Mouse (Mus musculus): ENCODE measurements around the gene 6430548M08Rik. TPM values are rescaled to one million over a fixed set of nuclear protein-coding genes. Genes with fewer than 3 reads are reported as not detected.

Gene 6430548M08Rik
- total and polyA plus RNA-seq, 3 experiments, result 0.05 to 4.4 TPM; not detected in 1

DNA sequence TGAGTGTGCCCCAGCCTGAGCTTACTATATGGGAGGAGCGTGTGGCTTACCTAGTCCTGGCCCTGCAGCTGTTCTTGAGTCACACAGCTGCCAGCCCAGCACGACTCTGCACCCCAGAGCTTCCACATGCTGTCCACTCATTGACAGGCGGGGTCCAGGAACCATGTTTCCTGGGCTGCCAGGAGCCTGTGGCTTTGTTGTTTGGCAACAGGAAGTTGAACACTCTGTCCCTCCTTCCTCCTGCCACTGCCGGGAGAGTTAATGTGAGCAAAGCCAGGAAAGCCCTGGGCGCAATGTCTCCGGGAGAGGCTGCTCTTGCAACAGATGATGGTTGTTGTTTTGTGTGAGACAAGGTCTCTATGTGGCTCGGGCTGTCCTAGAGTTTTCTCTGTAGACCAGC lies 38.7 kb downstream of the 6430548M08Rik start:
- no peaks in the 10 kb centered on the region for H3K4me1 ChIP-seq (ENCODE audit: insufficient read depth, low read depth, low read length)
- DNase-seq (ENCODE audit: low spot score), result no peak
- H3K4me3 ChIP-seq (ENCODE audit: low read depth, low read length), result no peak overlapping the region
- TF ChIP-seq CTCF (IDR thresholded peaks at IDR 0.05; ENCODE audit: low read depth, low read length), result no peak
- TF ChIP-seq POLR2AphosphoS5 (IDR thresholded peaks at IDR 0.05; ENCODE audit: insufficient replicate concordance, low read depth, low read length), result no peak
- no peak for TF ChIP-seq GATA1 (IDR thresholded peaks at IDR 0.05; ENCODE audit: borderline replicate concordance, low read length)
- TF ChIP-seq GATA2 (IDR thresholded peaks at IDR 0.05; ENCODE audit: borderline replicate concordance, low read depth, low read length), result no peak
- no peak for TF ChIP-seq TAL1 (conservative IDR thresholded peaks at IDR 0.05; ENCODE audit: low read depth, low read length)
- H3K36me3 ChIP-seq (replicated peaks), result no peaks in the 10 kb centered on the region
- peaks cover 23% of the 10 kb centered on the region for H3K27me3 ChIP-seq (ENCODE audit: insufficient read depth, low read length)
- no peaks in the 10 kb centered on the region for H3K9me3 ChIP-seq (replicated peaks)
- ATAC-seq (ENCODE audit: extremely low read depth, insufficient number of reproducible peaks, low FRiP score, poor library complexity, severe bottlenecking), result no peak

- no peak for ATAC-seq (ENCODE audit: extremely low read depth, insufficient number of reproducible peaks, low FRiP score, poor library complexity, severe bottlenecking)
- H3K9me3 ChIP-seq (replicated peaks), result no peaks in the 10 kb centered on the region
- no peak for DNase-seq (ENCODE audit: low spot score)
- H3K4me3 ChIP-seq (ENCODE audit: low read depth, low read length), result no peak overlapping the region
- no peaks in the 10 kb centered on the region for H3K4me1 ChIP-seq (ENCODE audit: insufficient read depth, low read depth, low read length)
- TF ChIP-seq GATA2 (IDR thresholded peaks at IDR 0.05; ENCODE audit: borderline replicate concordance, low read depth, low read length) (no peak), CTCF (IDR thresholded peaks at IDR 0.05; ENCODE audit: low read depth, low read length) (no peak), POLR2AphosphoS5 (IDR thresholded peaks at IDR 0.05; ENCODE audit: insufficient replicate concordance, low read depth, low read length) (no peak), GATA1 (IDR thresholded peaks at IDR 0.05; ENCODE audit: borderline replicate concordance, low read length) (no peak), TAL1 (conservative IDR thresholded peaks at IDR 0.05; ENCODE audit: low read depth, low read length) (no peak)
- H3K27me3 ChIP-seq (ENCODE audit: insufficient read depth, low read length), result peaks cover 25% of the 10 kb centered on the region
- no peaks in the 10 kb centered on the region for H3K36me3 ChIP-seq (replicated peaks)
These were observed 46.4 kb downstream of the 6430548M08Rik start for GRCm38 (mm10) chr8:120160366-120160765.

DNA sequence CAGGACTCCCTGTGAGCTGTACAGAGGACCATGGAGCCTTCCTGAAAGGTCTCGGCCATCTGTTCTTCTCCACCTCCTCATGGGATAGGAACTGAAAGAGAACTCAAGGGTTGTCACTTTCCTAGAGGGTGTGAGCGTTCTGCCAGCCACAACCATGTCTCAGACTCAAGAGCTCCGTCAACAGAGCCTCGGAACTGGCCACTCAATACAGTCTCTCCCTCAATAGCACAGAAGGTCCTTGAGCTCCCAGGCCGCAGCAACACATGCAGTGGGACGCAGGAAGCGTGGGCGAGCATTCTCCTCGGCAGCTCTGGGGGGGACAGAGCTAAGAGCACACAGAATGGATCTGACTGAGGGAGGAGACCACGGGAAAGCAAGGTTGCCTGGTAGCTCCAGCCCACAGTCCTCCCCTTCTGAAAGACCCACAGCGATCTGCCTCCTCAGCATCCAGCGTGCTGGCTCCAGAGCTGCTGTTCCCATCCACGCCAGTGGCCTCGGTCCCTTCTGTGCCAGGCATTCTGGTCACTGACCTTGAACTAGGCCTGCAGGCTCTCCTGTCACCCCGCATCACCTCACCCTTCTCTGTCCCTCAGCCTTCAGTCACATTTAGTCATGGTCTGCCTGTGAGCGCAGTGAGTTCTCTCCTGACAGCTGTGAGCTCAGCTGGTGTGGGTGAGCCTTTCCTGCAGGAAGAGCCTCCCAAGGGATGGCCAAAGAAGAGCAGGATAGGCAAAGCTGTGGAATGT lies 47.9 kb downstream of the 6430548M08Rik start:
- DNase-seq (ENCODE audit: low spot score) (no peak), ATAC-seq (ENCODE audit: extremely low read depth, insufficient number of reproducible peaks, low FRiP score, poor library complexity, severe bottlenecking) (no peak)
- no peak overlapping the region for H3K4me3 ChIP-seq (ENCODE audit: low read depth, low read length)
- H3K9me3 ChIP-seq (replicated peaks), result no peaks in the 10 kb centered on the region
- H3K27me3 ChIP-seq (ENCODE audit: insufficient read depth, low read length), result peaks cover 21% of the 10 kb centered on the region
- no peak for TF ChIP-seq CTCF (IDR thresholded peaks at IDR 0.05; ENCODE audit: low read depth, low read length)
- TF ChIP-seq GATA2 (IDR thresholded peaks at IDR 0.05; ENCODE audit: borderline replicate concordance, low read depth, low read length), result no peak
- no peaks in the 10 kb centered on the region for H3K36me3 ChIP-seq (replicated peaks)
- H3K4me1 ChIP-seq (ENCODE audit: insufficient read depth, low read depth, low read length), result no peaks in the 10 kb centered on the region

DNA sequence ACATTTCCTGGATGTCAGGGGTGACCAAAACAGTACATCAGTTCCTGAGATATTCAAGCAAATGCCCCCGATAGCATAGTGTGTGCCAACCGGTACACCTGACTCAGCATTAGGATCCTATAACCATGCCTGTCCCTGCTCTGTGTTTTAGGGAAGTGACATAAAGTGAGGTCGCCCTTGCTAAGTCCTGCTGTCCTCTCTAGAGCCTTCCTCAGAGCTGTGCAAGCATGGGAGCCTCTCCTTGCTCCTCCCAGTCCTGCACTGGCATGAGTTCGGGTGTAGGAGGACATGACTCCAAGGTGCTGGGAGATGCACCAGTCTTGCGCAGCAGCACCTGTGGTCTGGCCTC lies 48.4 kb downstream of the 6430548M08Rik start:
- DNase-seq (ENCODE audit: low spot score) (no peak), ATAC-seq (ENCODE audit: extremely low read depth, insufficient number of reproducible peaks, low FRiP score, poor library complexity, severe bottlenecking) (no peak)
- H3K4me3 ChIP-seq (ENCODE audit: low read depth, low read length), result no peak overlapping the region
- H3K4me1 ChIP-seq (ENCODE audit: insufficient read depth, low read depth, low read length), result no peaks in the 10 kb centered on the region
- H3K9me3 ChIP-seq (replicated peaks), result no peaks in the 10 kb centered on the region
- no peaks in the 10 kb centered on the region for H3K36me3 ChIP-seq (replicated peaks)
- TF ChIP-seq CTCF (IDR thresholded peaks at IDR 0.05; ENCODE audit: low read depth, low read length), result no peak
- 0 out of 2 replicates have a peak, but pooled peaks have one; percentile 9 for TF ChIP-seq GATA2 (IDR thresholded peaks at IDR 0.05; ENCODE audit: borderline replicate concordance, low read depth, low read length)
- H3K27me3 ChIP-seq (ENCODE audit: insufficient read depth, low read length), result peaks cover 21% of the 10 kb centered on the region

GRCm38 (mm10) chr8:120163376-120163775 lies 49.4 kb downstream of the 6430548M08Rik start:
- no peak for TF ChIP-seq GATA1 (IDR thresholded peaks at IDR 0.05; ENCODE audit: borderline replicate concordance, low read length)
- no peak for TF ChIP-seq TAL1 (conservative IDR thresholded peaks at IDR 0.05; ENCODE audit: low read depth, low read length)
- no peak for TF ChIP-seq POLR2AphosphoS5 (IDR thresholded peaks at IDR 0.05; ENCODE audit: insufficient replicate concordance, low read depth, low read length)
- no peak for TF ChIP-seq GATA2 (IDR thresholded peaks at IDR 0.05; ENCODE audit: borderline replicate concordance, low read depth, low read length)
- TF ChIP-seq CTCF (IDR thresholded peaks at IDR 0.05; ENCODE audit: low read depth, low read length), result no peak
- Histone ChIP-seq H3K9me3 (replicated peaks) (no peaks in the 10 kb centered on the region), H3K4me1 (ENCODE audit: insufficient read depth, low read depth, low read length) (no peaks in the 10 kb centered on the region), H3K27me3 (ENCODE audit: insufficient read depth, low read length) (peaks cover 21% of the 10 kb centered on the region), H3K36me3 (replicated peaks) (no peaks in the 10 kb centered on the region), H3K4me3 (ENCODE audit: low read depth, low read length) (no peak overlapping the region)
- ATAC-seq (ENCODE audit: extremely low read depth, insufficient number of reproducible peaks, low FRiP score, poor library complexity, severe bottlenecking) (no peak), DNase-seq (ENCODE audit: low spot score) (no peak)

GRCm38 (mm10) chr8:120164026-120164425 lies 50.1 kb downstream of the 6430548M08Rik start:
- DNase-seq (ENCODE audit: low spot score) (no peak), ATAC-seq (ENCODE audit: extremely low read depth, insufficient number of reproducible peaks, low FRiP score, poor library complexity, severe bottlenecking) (no peak)
- Histone ChIP-seq H3K36me3 (replicated peaks) (no peaks in the 10 kb centered on the region), H3K4me1 (ENCODE audit: insufficient read depth, low read depth, low read length) (no peaks in the 10 kb centered on the region), H3K4me3 (ENCODE audit: low read depth, low read length) (no peak overlapping the region), H3K9me3 (replicated peaks) (no peaks in the 10 kb centered on the region), H3K27me3 (ENCODE audit: insufficient read depth, low read length) (peaks cover 21% of the 10 kb centered on the region)
- no peak for TF ChIP-seq GATA2 (IDR thresholded peaks at IDR 0.05; ENCODE audit: borderline replicate concordance, low read depth, low read length)
- TF ChIP-seq POLR2AphosphoS5 (IDR thresholded peaks at IDR 0.05; ENCODE audit: insufficient replicate concordance, low read depth, low read length), result no peak
- TF ChIP-seq GATA1 (IDR thresholded peaks at IDR 0.05; ENCODE audit: borderline replicate concordance, low read length), result no peak
- TF ChIP-seq TAL1 (conservative IDR thresholded peaks at IDR 0.05; ENCODE audit: low read depth, low read length), result no peak
